Mouse (Mus musculus) testis, adult 2 months (tissue): Measurements from ENCODE around the gene Coa5.

Source experiments
- CTCF ChIP-seq: fragments of 200-500 bp; IDR thresholded peaks from 2 replicates; pipeline ENCODE4 v1.5.1; 2012; ENCODE audit warnings: low read depth, mild to moderate bottlenecking, inconsistent platforms, low read length, moderate library complexity; ENCODE audit not compliant: control insufficient read depth, insufficient read depth, insufficient replicate concordance
- POLR2A ChIP-seq: fragments of 200-500 bp; IDR thresholded peaks from 2 replicates; pipeline ENCODE4 v1.6.1; 2012; ENCODE audit warnings: low read depth, mild to moderate bottlenecking, inconsistent platforms, low read length, moderate library complexity; ENCODE audit not compliant: control insufficient read depth

DNA sequence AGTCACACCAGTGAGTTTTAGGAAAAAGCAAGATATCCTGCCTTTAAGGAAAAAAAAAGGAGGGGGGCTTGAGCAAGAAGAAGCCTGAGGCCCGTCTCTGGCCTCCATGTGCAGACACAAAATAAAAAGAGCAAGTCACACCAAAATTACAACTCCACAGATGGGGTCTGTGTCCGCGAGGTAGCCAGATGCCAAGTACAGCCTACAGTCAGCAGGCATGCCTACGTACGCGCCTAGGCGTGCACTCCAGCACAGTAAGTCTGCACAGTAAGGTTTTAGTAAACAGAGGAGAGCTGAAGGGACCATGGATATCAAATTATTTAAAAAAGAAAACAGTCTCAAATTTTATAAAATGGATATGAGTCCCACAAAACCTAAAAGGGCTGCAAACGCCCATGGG lies 21.4 kb upstream of the Coa5 start:
- TF ChIP-seq CTCF: no peak
- TF ChIP-seq POLR2A: no peak
